Mouse (Mus musculus) megakaryocyte, embryonic 14.5 days (primary cell): Measurements from ENCODE around the gene Atp2b2.

Experiments
- FLI1 ChIP-seq: IDR thresholded peaks from 2 replicates; pipeline ENCODE4 v1.6.1; 2012; ENCODE audit warnings: low read length, inconsistent platforms, mixed read lengths
- GATA1 ChIP-seq: IDR thresholded peaks from 3 replicates; pipeline ENCODE4 v1.6.1; 2012; ENCODE audit warnings: mixed read lengths, low read length, inconsistent platforms, borderline replicate concordance

GRCm38 (mm10) chr6:113791012-113791411, 251.4 kb downstream of the Atp2b2 start:
- no peak for TF ChIP-seq FLI1
- TF ChIP-seq GATA1 = no peak
